Mouse (Mus musculus) CD4-positive helper T cell, adult 2 months (primary cell): ENCODE data around the gene 4930407I10Rik.
A peak's percentile ranks its signal among the peaks of the same experiment; 100 is the strongest.

Experiments
- DNase-seq: peaks from one replicate; pipeline ENCODE4 v3.0.0-alpha.2; 2012; ENCODE audit warnings: low read depth, missing footprints, low spot score

4930407I10Rik gene

GRCm38 (mm10) chr15:82052544-82052943, 6.4 kb upstream of the 4930407I10Rik start:
- no peak for DNase-seq

DNA sequence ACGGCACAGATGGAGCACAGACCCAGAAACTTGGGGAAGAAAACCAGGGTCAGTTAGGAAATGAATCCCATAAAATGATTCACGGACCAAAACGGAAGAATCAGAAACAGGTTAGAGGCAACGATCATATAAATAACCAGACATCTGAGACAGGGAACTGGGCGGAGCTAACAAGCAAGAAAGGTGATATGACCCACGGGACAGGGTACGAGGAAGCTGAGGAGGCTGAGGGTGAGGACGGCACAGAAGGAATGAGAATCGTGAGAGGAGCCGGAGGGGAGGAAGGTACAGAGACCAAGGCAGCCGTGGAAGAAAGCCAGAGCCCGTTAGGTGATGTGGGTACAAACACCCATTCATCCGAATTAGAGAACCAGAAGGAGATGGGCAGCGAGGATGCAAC, 5.0 kb downstream of the 4930407I10Rik start:
- DNase-seq: no peak

DNA sequence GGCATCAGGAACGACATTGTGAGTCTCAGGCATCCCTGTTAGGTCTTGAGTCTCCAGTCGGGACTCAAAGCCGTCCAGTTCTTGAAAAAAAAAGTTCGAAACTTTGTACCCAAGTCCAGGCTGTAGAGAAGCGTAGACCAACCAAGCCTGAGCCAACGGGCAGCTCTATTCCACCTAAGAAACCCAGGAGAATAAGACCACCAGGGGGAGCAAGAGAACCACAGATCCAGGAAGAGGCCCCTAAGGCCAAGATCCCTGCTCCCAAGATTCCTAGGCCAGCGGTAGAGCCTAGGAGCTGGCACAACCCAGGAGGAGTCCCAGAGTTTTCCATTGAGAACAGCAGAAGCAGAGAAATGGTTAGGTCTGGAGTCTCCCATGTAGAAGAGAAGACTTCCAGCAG, 6.6 kb downstream of the 4930407I10Rik start:
- DNase-seq: peak; percentile 60

DNA sequence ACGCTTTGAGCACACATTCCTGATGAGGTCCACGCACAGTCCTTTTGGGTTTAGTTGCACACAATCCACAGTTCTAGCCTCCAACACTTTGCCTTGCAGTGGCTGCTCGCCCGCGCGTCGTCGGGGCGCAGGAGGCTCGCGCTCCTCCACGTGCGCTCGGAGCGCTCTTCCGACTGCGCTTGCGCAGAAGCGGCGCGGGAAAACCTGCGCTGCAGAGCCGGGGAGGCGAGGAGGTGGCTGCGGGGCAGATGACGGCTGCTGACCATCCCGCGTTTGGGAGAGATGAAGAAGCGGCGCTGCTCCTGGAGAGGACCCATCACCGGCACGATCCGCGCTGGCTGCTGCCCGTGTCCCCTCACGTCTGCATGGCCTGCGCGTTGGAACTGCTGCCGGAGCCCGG, 10.9 kb downstream of the 4930407I10Rik start, which contains the start of gene Mei1:
Gene Mei1, plus strand, starts transcription at position 99 of the 400 bp plus-strand sequence.
- no peak for DNase-seq

GRCm38 (mm10) chr15:82071816-82072469, 13.0 kb downstream of the 4930407I10Rik start:
- DNase-seq: no peak

DNA sequence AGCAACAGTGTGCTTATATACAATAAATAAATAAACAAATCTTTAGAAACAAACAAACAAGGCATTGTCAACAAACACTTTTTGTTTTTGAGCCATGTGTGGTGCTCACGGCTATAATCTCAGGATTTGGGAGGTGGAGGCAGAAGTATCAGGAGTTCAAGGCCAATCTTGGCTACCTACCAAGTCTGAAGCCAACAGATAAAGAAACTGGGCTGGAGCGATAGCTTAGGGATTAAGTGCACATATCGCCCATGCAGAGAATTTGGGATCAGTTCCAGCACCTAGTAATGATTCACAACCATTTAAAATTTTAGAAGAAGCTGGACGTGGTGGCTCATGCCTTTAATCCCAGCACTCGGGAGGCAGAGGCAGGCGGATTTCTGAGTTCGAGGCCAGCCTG, 14.5 kb downstream of the 4930407I10Rik start:
- DNase-seq: no peak

DNA sequence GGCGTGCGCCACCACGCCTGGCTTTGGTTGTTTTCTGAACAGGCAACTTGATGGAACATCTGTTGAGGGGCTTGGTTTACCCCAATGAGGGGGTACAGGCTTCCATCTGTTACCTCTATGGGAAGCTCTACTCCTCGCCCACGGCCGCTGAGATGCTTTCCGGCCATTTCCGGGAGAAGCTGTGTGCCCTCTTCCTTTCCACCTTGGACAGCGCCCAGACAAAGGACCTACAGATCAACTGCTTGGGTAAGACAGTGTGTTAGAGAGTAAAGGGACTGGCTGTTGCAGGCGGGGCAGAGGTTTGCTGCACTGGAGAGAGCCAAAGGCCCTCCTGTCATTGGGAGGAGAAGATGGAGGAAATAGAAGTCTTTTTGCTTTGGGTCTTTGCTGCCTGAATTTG, 20.9 kb downstream of the 4930407I10Rik start:
- no peak for DNase-seq

GRCm38 (mm10) chr15:82081161-82081560, 22.2 kb downstream of the 4930407I10Rik start:
- peak; percentile 45 for DNase-seq

DNA sequence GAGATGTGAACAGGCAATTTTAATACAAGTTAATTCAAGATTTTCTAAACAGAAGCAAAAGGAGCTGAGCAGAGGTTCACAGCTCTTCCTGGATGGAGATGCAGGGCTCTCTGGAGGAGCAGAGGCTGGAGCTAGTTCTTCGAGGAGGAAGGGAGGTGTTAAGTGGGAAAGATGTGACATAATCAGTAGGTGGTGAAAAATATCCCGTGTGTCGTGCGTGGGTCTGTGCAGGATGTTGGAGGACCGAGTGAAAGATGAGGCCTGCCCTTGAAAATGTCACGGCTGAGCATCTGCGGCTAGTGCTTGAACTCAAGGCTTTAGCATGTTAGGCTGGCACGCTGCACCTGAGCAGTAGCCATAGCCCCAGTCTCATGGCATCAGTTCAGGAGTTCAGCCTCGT, 26.7 kb downstream of the 4930407I10Rik start:
- no peak for DNase-seq

GRCm38 (mm10) chr15:82086131-82086530, 27.2 kb downstream of the 4930407I10Rik start:
- DNase-seq: no peak

GRCm38 (mm10) chr15:82087266-82087665, 28.3 kb downstream of the 4930407I10Rik start:
- DNase-seq: no peak

GRCm38 (mm10) chr15:82091061-82091460, 32.1 kb downstream of the 4930407I10Rik start:
- DNase-seq: no peak

- DNase-seq: no peak
Measured at GRCm38 (mm10) chr15:82106953-82107555, 48.1 kb downstream of the 4930407I10Rik start.
